Mouse (Mus musculus) CH12.LX (cell line): ENCODE results near the gene Mvp.

ENCODE experiments used
- CTCF ChIP-seq, 2 experiments: IDR thresholded peaks in 1 of 2; conservative IDR thresholded peaks in 1 of 2; 2 replicates each; pipeline ENCODE4 v1.5.1; 2011 to 2012; ENCODE audit warnings: low read depth in 2 of 2, low read length in 2 of 2, improper control_type of control experiment in 1 of 2, inconsistent platforms in 1 of 2, mild to moderate bottlenecking in 1 of 2, moderate library complexity in 1 of 2
- HCFC1 ChIP-seq: IDR thresholded peaks from 2 replicates; pipeline ENCODE4 v1.6.1; 2012; ENCODE audit warnings: low read depth, mild to moderate bottlenecking, inconsistent platforms, low read length, improper control_type of control experiment
- JUN ChIP-seq: IDR thresholded peaks from 2 replicates; pipeline ENCODE4 v1.6.1; 2011; ENCODE audit warnings: low read depth, mild to moderate bottlenecking, low read length, improper control_type of control experiment, moderate library complexity; ENCODE audit not compliant: insufficient read depth
- MAX ChIP-seq: IDR thresholded peaks from 2 replicates; pipeline ENCODE4 v1.6.1; 2011; ENCODE audit warnings: low read length, improper control_type of control experiment
- POLR2A ChIP-seq: IDR thresholded peaks from 2 replicates; pipeline ENCODE4 v1.6.1; 2011; ENCODE audit warnings: low read depth, mild to moderate bottlenecking, improper control_type of control experiment, low read length
- POLR2AphosphoS2 ChIP-seq: IDR thresholded peaks from 2 replicates; pipeline ENCODE4 v1.6.1; 2011; ENCODE audit warnings: low read depth, low read length, improper control_type of control experiment
- RAD21 ChIP-seq: IDR thresholded peaks from 2 replicates; pipeline ENCODE4 v1.6.1; 2011; ENCODE audit warnings: low read depth, mild to moderate bottlenecking, low read length, improper control_type of control experiment, moderate library complexity
- USF1 ChIP-seq: IDR thresholded peaks from 2 replicates; pipeline ENCODE4 v1.6.1; 2014; ENCODE audit warnings: low read depth, mild to moderate bottlenecking, inconsistent platforms, low read length, improper control_type of control experiment

- TF ChIP-seq JUN (no peak), POLR2AphosphoS2 (no peak), POLR2A (peak; percentile 63; the same call in 1 of the 2 replicates), HCFC1 (no peak), MAX (no peak), RAD21 (no peak), CTCF (conservative IDR thresholded peaks at IDR 0.05 in 1 of 2, IDR thresholded peaks at IDR 0.05 in 1 of 2; ENCODE audit: low read depth in 2 of 2, low read length in 2 of 2) (no peak), USF1 (no peak)
Measured at GRCm38 (mm10) chr7:127026161-127026600, 11.8 kb upstream of the Mvp start.
